Mouse (Mus musculus): ENCODE results near the gene Uqcrc1.

GRCm38 (mm10) chr9:108925897-108926296 is 10.5 kb upstream of the Uqcrc1 start:
- TF ChIP-seq POLR2A (IDR thresholded peaks at IDR 0.05; ENCODE audit: low read depth, low read length) (no peak), CTCF (IDR thresholded peaks at IDR 0.05; ENCODE audit: extremely low read depth, insufficient read depth, insufficient read length, insufficient replicate concordance) (no peak)

All from spleen, adult 2 months (tissue).